In genomic region chr12:70812176-70812575, GRCm38 (mm10) we compare ENCODE assay signal across 9 mouse cellular contexts. TPM values are rescaled to one million over a fixed set of nuclear protein-coding genes. Genes with fewer than 3 reads are reported as not detected.
DNase-seq lines count a peak whose midpoint lies in the region; ATAC-seq lines count a peak whose summit lies in the region.
"Had no signal": no experiment of that assay in that cellular context is flagged by ENCODE, and none has a peak within 500 bp of the region (broad histone marks: within the 10 kb centered on the region; RNA-seq: fewer than 3 reads in every experiment).

No protein-coding gene starts in this region.

- no peak overlapping the region for H3K4me3 ChIP-seq in midbrain, embryonic 14.5 days (replicated peaks; ENCODE audit: low read depth, low read length)

- no peak for ATAC-seq in midbrain, embryonic 14.5 days (ENCODE audit: low FRiP score, low TSS enrichment)
- ATAC-seq: activated CD4-positive, CD25-positive, alpha-beta regulatory T cell, adult 4 months had no signal

- no peak overlapping the region for H3K9ac ChIP-seq in midbrain, embryonic 14.5 days (replicated peaks; ENCODE audit: low read length)

- no peak overlapping the region for H3K4me2 ChIP-seq in midbrain, embryonic 14.5 days (ENCODE audit: low read length)

- no peaks in the 10 kb centered on the region for H3K36me3 ChIP-seq in midbrain, embryonic 14.5 days (ENCODE audit: control insufficient read depth, insufficient read depth, low read length)

- intact Hi-C loops in heart, postnatal 36 days (cut with DNase I) = loop anchor here (5.0 kb wide), 1 partner anchor 155 kb away; no protein-coding TSS in a partner anchor
- intact Hi-C loops in heart, postnatal 14 days (cut with DNase I) = loop anchor here (5.0 kb wide), 1 partner anchor 165 kb away; no protein-coding TSS in a partner anchor

- no peaks in the 10 kb centered on the region for H3K4me1 ChIP-seq in midbrain, embryonic 14.5 days (ENCODE audit: control insufficient read depth, insufficient read depth, low read length)

- 74% methylated on average over 6 of the region's 6 CpGs for WGBS in midbrain, embryonic 14.5 days

- no peak overlapping the region for H3K27ac ChIP-seq in midbrain, embryonic 14.5 days (replicated peaks; ENCODE audit: low read depth, low read length)

- peak; percentile 97 for DNase-seq in heart, adult 11 months
- no peak for DNase-seq in heart, postnatal 36 days
- DNase-seq in cerebellum, adult 9-10 months = peak; percentile 87
- DNase-seq in heart, postnatal 14 days = peak; percentile 50 to 74
- peak; percentile 56 for DNase-seq in lung, postnatal 14 days
- DNase-seq in midbrain, embryonic 14.5 days = no peak
- no peak for DNase-seq in ovary, postnatal 14 days (ENCODE audit: low spot score)
- no peak for DNase-seq in left cerebral cortex, adult 18-20 months (ENCODE audit: low spot score in 2 of 2)

- no peaks in the 10 kb centered on the region for H3K27me3 ChIP-seq in midbrain, embryonic 14.5 days (ENCODE audit: control insufficient read depth, insufficient read depth, low read length)

- H3K9me3 ChIP-seq in midbrain, embryonic 14.5 days (ENCODE audit: control insufficient read depth, low read length) = no peaks in the 10 kb centered on the region

RNA-seq across cellular contexts. Expression of gene Frmd6, which starts 13.1 kb away (rescaled TPM):
- 10 to 100 TPM; 33.4 to 39.1 TPM for total RNA-seq in heart, postnatal 36 days (2021)
- 10 to 100 TPM; 38.3 to 41.1 TPM for total RNA-seq in heart, postnatal 14 days (2021)
- polyA plus RNA-seq in midbrain, embryonic 14.5 days (2014; fragmentation: Nextera tagmentation; extraction: Ambion mirVana) = 5.9 and 11.0 TPM in 2 replicates
- 10 to 100 TPM; 54.6 to 58.1 TPM for total RNA-seq in left cerebral cortex, adult 18-20 months (2021)

Comparison
In these comparisons a context has a peak if more than half of its experiments do, and no peak if none do; other contexts are left out.
1. DNase-seq: peak in heart, adult 11 months (single experiment), cerebellum, adult 9-10 months (single experiment), heart, postnatal 14 days (2 of 2) and lung, postnatal 14 days (single experiment); none in heart, postnatal 36 days (0 of 2), midbrain, embryonic 14.5 days (single experiment), ovary, postnatal 14 days (single experiment) and left cerebral cortex, adult 18-20 months (0 of 2).